Mouse (Mus musculus) liver, embryonic 12.5 days (tissue): ENCODE measurements around the gene Tmem53. TPM values are rescaled to one million over a fixed set of nuclear protein-coding genes. Genes with fewer than 3 reads are reported as not detected.

Source experiments
- ATAC-seq: fragments of 200-750 bp; cut with Nextera tagmentation; 2 replicates; pipeline ENCODE4 v1.8.0; 2017; ENCODE audit warnings: moderate number of reproducible peaks, mild to moderate bottlenecking, moderate library complexity
- H3K27ac ChIP-seq: fragments of 300-500 bp; sonication (generic); 2 replicates; pipeline ENCODE4 v1.5.1; 2016; ENCODE audit warnings: mild to moderate bottlenecking
- H3K27me3 ChIP-seq: fragments of 300-500 bp; sonication (generic); replicated peaks from 2 replicates; pipeline ENCODE4 v1.6.1; 2016; ENCODE audit warnings: mild to moderate bottlenecking, moderate library complexity
- H3K36me3 ChIP-seq: fragments of 300-500 bp; sonication (generic); 2 replicates; pipeline ENCODE4 v1.6.1; 2016; ENCODE audit warnings: mild to moderate bottlenecking, moderate library complexity
- H3K4me1 ChIP-seq: fragments of 300-500 bp; sonication (generic); 2 replicates; pipeline ENCODE4 v1.6.1; 2016
- H3K4me2 ChIP-seq: fragments of 300-500 bp; sonication (generic); 2 replicates; pipeline ENCODE4 v1.6.1; 2016; ENCODE audit warnings: mild to moderate bottlenecking, moderate library complexity
- H3K4me3 ChIP-seq: fragments of 300-500 bp; sonication (generic); 2 replicates; pipeline ENCODE4 v1.5.1; 2016; ENCODE audit warnings: mild to moderate bottlenecking, moderate library complexity
- H3K9ac ChIP-seq: fragments of 300-500 bp; sonication (generic); 2 replicates; pipeline ENCODE4 v1.6.1; 2016; ENCODE audit warnings: mild to moderate bottlenecking, moderate library complexity
- H3K9me3 ChIP-seq: fragments of 300-500 bp; sonication (generic); replicated peaks from 2 replicates; pipeline ENCODE4 v1.6.1; 2016; ENCODE audit warnings: mild to moderate bottlenecking, moderate library complexity
- WGBS: fragments of 180-500 bp; shearing (Covaris S2); methylation state at CpG from one replicate; pipeline ENCODE4 v1.1.7; 2016; ENCODE audit not compliant: insufficient replicate concordance; 5-methylcytosine and 5-hydroxymethylcytosine counted together
- polyA plus RNA-seq: library from polyadenylated mRNA; unstranded; fragments of >200 nt; fragmentation: Nextera tagmentation; extraction: Ambion mirVana; gene quantifications from 2 replicates; pipeline ENCODE4 v1.2.1, GENCODE M21; 2016

Gene Tmem53
- polyA plus RNA-seq, result 1.8 and 2.3 TPM in 2 replicates

DNA sequence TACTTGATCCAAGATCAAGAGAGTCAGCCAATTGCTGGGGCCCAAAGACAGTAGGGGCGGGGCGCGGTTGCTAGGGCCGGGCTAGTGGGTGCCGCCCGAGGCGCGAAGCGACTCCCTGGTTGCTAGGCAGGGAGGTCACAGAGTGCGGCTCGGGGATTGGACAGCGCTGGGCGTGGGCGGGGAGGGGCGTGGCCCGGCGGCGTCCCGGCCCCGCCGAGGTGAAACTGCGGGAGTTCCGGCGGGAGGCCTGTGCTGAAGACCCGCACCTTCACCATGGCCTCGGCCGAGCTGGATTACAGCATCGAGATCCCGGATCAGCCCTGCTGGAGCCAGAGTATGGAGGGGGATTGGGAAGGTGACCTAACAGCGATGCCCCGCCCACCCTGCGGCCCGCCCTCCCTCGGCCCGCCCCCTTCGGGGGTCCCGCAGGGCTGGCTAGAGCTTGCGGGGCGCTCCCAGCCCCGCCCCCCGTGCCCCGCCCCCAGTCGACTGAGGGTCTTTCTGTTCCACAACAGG is at the start of gene Tmem53, which contains the start of gene Armh1:
Tmem53 (plus strand) TSS at position 151 of the 516 bp plus-strand sequence.
Armh1 (minus strand) TSS at position 325 of the 516 bp plus-strand sequence.
- 1% methylated on average over 43 of the region's 43 CpGs for WGBS
- peak within 1 kb of the TSS; percentile 76 for H3K9ac ChIP-seq
- peak within 1 kb of the TSS; percentile 95 for H3K4me2 ChIP-seq
- H3K27ac ChIP-seq, result peak within 1 kb of the TSS; percentile 10; the same call in 1 of the 2 replicates
- H3K4me3 ChIP-seq, result peak within 1 kb of the TSS; percentile 72
- no peaks in the 10 kb centered on the region for H3K9me3 ChIP-seq
- ATAC-seq, result peak; percentile 100
- H3K27me3 ChIP-seq, result peaks cover 4% of the 10 kb centered on the region; the same call in 1 of the 2 replicates
- H3K36me3 ChIP-seq, result no peaks in the 10 kb centered on the region
- H3K4me1 ChIP-seq, result peaks cover 26% of the 10 kb centered on the region

DNA sequence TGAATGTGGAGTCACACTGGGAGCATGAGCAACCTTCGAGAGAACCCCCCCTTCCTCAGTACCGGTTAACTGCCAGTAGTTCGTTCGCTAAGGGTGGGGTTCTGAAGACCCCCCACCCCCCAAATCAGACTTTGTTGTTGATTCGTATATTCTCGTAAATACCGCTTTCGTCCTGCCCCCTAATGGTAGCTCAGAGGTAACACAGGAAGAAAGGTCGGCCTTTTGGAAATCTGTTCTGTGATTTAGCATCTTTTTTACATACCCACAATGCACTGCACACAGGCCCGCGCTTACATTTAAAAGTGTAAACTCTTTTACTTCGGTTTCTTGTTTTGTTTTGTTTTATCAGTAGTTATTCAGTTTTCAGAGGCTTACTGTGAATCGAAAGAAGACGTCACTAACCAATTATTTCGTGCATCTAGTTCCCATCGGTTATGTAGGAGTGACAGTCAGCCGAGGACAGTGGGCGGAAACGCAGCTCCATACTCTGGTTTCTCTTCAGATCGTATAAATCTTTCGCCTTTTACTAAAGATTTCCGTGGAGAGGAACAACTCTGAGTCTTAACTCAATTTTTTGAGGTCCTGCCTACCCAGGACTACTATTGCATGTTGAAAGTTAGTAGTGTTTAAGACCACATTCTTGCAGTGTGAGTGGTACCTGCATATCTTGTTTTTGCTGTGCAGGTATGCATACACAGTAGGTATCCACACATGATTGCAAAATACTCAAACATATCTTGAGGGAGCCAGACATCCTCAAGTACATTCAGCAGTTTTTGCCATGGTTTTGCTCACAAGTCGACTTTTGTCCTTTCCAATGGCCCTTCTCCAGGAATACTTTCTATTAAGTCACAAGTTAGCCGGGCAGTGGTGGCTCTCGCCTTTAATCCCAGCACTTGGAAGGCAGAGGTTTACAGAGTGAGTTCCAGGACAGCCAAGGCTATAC is 49.4 kb upstream of the Tmem53 start:
- peak; percentile 92 for ATAC-seq
- peaks cover 7% of the 10 kb centered on the region; the same call in 1 of the 2 replicates for H3K4me1 ChIP-seq
- no peaks in the 10 kb centered on the region for H3K9me3 ChIP-seq
- no peaks in the 10 kb centered on the region for H3K27me3 ChIP-seq
- H3K4me3 ChIP-seq, result peak overlapping the region; percentile 5; the same call in 1 of the 2 replicates
- H3K9ac ChIP-seq, result no peak overlapping the region
- H3K27ac ChIP-seq, result no peak overlapping the region
- H3K36me3 ChIP-seq, result no peaks in the 10 kb centered on the region
- 1% methylated on average over 25 of the region's 25 CpGs for WGBS
- H3K4me2 ChIP-seq, result peak overlapping the region; percentile 47

DNA sequence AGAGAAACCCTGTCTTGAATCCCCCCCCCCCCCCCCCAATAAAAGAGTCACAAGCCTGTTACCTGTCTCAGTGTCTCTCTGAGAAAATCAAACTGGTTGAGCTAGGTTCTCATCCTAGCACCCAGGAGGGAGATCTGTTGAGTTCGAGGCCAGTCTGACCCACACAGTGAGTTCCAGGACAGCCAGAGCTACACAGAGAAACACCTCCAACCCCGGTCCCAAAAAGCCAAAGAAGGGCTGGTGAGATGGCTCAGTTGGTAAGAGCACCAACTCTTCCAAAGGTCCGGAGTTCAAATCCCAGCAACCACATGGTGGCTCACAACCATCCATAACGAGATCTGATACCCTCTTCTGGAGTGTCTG is 48.8 kb upstream of the Tmem53 start:
- 0 out of 2 replicates have a peak, but pooled peaks have one; percentile 2 for ATAC-seq

DNA sequence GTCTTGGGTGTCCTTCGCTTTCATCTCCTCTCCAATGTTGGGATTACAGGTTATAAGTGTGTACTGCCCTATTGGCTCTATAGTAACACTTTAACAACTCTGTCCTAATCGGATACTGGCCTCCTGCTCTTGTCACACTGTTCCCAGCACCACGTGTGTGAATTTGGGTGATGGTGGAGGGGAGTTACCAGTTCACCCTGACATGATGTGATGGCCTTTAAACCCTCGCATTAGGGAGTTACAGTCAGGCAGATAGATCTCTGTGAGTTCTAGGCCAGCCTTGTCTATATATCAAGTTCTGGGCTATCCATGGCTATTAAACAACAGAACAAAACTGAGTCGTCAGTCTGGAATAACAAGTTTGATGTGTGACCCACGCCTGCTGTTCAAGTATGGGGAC is 42.2 kb upstream of the Tmem53 start:
- Histone ChIP-seq H3K4me1 (no peaks in the 10 kb centered on the region), H3K27ac (no peak overlapping the region), H3K9ac (no peak overlapping the region), H3K4me3 (no peak overlapping the region), H3K4me2 (no peak overlapping the region), H3K9me3 (no peaks in the 10 kb centered on the region), H3K36me3 (no peaks in the 10 kb centered on the region), H3K27me3 (peaks cover 4% of the 10 kb centered on the region; the same call in 1 of the 2 replicates)
- ATAC-seq, result no peak
- 72% methylated on average over 6 of the region's 6 CpGs for WGBS

More for the DNA sequence above, 48.8 kb upstream of the Tmem53 start:
- Histone ChIP-seq H3K9ac (no peak overlapping the region), H3K4me3 (no peak overlapping the region), H3K27ac (no peak overlapping the region), H3K4me1 (peaks cover 7% of the 10 kb centered on the region; the same call in 1 of the 2 replicates), H3K36me3 (no peaks in the 10 kb centered on the region), H3K9me3 (no peaks in the 10 kb centered on the region), H3K27me3 (no peaks in the 10 kb centered on the region), H3K4me2 (peak overlapping the region; percentile 47; the same call in 1 of the 2 replicates)
- WGBS, result 61% methylated on average over 4 of the region's 4 CpGs

DNA sequence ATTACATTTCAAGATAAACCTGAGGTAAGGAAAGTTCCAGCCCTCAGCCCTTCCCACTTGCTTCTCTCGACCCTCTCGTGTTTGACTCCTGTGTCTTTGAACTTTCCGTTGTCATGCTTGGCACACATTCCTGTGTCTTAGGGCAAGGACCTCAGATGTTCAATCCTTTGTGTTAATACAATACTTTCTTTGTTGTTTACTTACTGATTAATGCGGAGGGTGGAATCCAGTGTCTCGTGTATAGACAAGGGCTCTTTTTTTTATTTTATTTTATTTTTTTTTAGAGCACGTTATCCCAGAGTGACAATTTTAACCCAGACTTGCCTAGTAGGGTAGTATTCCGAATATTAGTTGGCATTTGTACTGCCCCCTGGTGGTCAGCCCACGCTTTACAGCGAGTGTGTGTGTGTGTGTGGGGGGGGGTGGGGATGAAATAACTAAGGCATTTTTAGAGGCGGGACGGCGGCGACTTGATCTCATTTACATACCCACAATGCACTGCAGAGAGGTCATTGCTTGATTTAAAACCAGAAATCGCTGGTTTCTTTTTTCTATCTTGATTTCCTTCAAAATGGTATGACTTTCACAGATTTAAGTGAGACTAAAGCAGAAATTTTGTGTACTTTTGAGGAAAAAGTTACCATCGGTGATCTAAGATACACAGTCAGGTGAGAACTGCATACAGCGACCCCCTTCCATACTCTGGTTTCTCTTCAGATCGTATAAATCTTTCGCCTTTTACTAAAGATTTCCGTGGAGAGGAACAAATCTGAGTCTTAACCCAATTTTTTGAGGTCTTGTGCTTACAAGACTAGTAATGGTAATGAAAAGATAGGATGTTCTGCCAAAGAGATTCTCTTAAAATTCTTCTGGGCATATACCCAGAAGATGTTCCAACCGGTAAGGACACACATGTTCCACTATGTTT is 41.3 kb upstream of the Tmem53 start:
- peak; percentile 84 for ATAC-seq
- H3K4me1 ChIP-seq, result no peaks in the 10 kb centered on the region
- no peak overlapping the region for H3K27ac ChIP-seq
- H3K4me3 ChIP-seq, result no peak overlapping the region
- peaks cover 9% of the 10 kb centered on the region for H3K27me3 ChIP-seq
- H3K9ac ChIP-seq, result peak overlapping the region; percentile 7; the same call in 1 of the 2 replicates
- no peaks in the 10 kb centered on the region for H3K9me3 ChIP-seq
- no peaks in the 10 kb centered on the region for H3K36me3 ChIP-seq
- 3% methylated on average over 20 of the region's 20 CpGs for WGBS
- peak overlapping the region; percentile 28 for H3K4me2 ChIP-seq

DNA sequence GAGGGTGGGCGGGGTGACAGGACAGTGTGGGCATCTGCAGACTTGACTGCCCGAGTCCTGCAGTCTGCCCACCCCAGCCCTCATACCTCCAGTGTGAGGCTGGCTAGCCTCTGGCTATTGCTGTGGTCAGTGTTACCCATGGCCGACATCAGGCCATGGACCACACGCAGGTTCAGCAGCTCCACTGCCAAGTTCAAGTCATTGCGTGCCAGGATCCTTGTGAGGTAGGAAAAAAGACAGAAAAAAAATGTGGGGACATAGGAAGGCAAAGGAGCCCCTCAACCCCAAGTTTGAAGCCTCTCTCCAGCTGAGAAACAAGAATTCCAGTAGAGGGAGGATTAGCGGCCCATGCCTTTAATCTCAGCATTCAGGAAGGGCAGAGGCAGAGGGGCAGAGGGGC is 37.5 kb upstream of the Tmem53 start:
- no peak for ATAC-seq
- no peak overlapping the region for H3K27ac ChIP-seq
- H3K27me3 ChIP-seq, result peaks cover 5% of the 10 kb centered on the region; the same call in 1 of the 2 replicates
- no peak overlapping the region for H3K4me3 ChIP-seq
- no peak overlapping the region for H3K9ac ChIP-seq
- H3K4me1 ChIP-seq, result peaks cover 6% of the 10 kb centered on the region
- no peaks in the 10 kb centered on the region for H3K36me3 ChIP-seq
- WGBS, result 73% methylated on average over 6 of the region's 6 CpGs
- no peaks in the 10 kb centered on the region for H3K9me3 ChIP-seq
- H3K4me2 ChIP-seq, result no peak overlapping the region

DNA sequence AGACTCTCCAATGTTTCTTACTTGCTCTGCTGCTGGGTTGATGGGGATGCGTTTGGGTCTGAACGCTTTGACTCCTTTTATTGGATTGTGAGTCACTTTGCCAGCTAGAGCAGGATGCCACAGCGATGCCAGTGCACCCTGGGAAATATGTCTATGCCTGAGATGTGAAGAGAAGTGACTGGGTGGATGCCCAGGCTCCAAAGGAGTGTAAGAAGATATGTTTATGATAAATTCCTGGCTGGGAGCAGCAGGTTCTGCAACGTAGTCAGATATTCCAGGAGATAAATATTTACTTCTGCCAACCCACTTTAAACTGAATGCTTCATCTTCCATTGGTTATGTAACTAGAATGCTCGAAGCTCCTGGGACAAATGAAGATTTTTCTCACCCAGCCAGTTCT is 34.7 kb upstream of the Tmem53 start:
- peaks cover 5% of the 10 kb centered on the region; the same call in 1 of the 2 replicates for H3K27me3 ChIP-seq
- 67% methylated on average over 5 of the region's 5 CpGs for WGBS
- no peaks in the 10 kb centered on the region for H3K9me3 ChIP-seq
- no peak overlapping the region for H3K27ac ChIP-seq
- no peak for ATAC-seq
- H3K4me2 ChIP-seq, result no peak overlapping the region
- H3K4me3 ChIP-seq, result no peak overlapping the region
- H3K36me3 ChIP-seq, result no peaks in the 10 kb centered on the region
- H3K9ac ChIP-seq, result no peak overlapping the region
- H3K4me1 ChIP-seq, result peaks cover 6% of the 10 kb centered on the region

DNA sequence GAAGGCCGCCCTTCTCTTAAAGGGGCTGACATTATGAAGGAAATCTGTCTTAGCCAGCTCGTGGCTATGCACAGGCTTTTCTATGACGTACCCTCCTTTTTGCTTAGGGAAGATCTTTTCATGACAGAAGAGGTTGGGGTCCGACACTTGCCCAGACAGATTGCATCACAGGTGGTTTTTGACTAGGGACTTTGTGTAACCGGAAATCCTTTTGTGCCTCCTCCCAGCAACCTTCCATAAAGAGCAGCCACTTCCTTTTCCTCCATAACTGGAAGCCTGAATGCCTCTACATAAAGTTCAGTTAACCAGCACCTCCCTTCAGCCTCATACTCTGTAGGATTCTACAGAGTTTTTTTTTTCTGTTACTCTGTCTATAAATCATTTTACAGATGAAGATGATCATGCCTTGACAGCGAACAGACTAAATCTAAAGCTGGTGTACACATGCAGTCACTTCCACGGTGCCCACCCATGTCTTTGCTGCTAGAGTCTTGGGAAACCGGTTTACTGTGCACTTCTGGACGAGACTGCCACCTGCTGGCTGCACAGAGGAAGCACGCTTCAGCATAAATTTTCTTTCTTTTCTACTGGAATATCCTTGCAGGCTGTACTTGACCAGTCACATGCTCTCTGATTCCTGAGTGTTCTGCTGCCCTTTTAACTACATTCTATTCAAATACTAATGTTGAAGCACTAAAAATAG is 33.1 kb upstream of the Tmem53 start:
- H3K36me3 ChIP-seq, result no peaks in the 10 kb centered on the region
- H3K9me3 ChIP-seq, result no peaks in the 10 kb centered on the region
- WGBS, result 16% methylated on average over 10 of the region's 10 CpGs
- no peak for ATAC-seq
- H3K4me2 ChIP-seq, result peak overlapping the region; percentile 24; the same call in 1 of the 2 replicates
- H3K27me3 ChIP-seq, result peaks cover 5% of the 10 kb centered on the region; the same call in 1 of the 2 replicates
- no peak overlapping the region for H3K4me3 ChIP-seq
- no peak overlapping the region for H3K9ac ChIP-seq
- H3K27ac ChIP-seq, result no peak overlapping the region
- H3K4me1 ChIP-seq, result peaks cover 6% of the 10 kb centered on the region

DNA sequence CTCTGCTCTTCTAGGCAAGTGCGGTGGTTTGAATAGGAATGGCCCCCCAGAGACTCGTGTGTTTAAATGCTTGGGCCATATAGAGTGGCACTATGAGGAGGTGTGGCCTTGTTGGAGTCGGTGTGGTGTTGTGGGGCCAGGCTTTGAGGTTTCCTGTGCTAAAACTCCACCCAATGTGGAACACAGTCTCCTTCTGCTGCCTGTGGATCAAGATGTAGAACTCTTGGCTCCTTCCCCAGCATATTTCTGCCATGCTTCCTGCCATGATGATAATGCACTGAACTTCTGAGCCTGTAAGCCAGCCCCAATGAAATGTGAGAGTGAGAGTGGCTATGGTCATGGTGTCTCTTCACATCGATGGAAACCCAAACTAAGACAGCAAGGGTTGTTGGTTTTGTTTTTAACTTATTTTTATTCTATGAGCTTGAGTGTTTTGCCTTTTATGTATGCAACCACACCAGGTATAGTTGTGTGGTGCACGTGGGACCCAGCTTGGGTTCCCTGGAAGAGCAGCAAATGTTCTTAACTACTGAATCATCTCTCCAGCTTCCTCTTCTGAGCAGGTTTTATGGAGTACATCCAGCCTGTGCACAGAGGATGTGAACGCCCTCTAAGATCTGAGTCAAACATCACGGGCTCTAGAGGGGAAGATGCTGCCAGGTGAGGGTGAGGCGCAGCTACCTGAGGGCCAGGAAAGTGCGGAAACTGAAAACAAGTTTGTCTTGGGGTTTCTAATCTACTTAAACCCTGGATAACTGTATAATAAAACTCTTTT is 30.8 kb upstream of the Tmem53 start:
- Histone ChIP-seq H3K4me3 (no peak overlapping the region), H3K27me3 (no peaks in the 10 kb centered on the region), H3K36me3 (no peaks in the 10 kb centered on the region), H3K9me3 (no peaks in the 10 kb centered on the region), H3K27ac (no peak overlapping the region), H3K4me2 (no peak overlapping the region), H3K4me1 (peaks cover 13% of the 10 kb centered on the region), H3K9ac (no peak overlapping the region)
- no peak for ATAC-seq
- 55% methylated on average over 9 of the region's 9 CpGs for WGBS

DNA sequence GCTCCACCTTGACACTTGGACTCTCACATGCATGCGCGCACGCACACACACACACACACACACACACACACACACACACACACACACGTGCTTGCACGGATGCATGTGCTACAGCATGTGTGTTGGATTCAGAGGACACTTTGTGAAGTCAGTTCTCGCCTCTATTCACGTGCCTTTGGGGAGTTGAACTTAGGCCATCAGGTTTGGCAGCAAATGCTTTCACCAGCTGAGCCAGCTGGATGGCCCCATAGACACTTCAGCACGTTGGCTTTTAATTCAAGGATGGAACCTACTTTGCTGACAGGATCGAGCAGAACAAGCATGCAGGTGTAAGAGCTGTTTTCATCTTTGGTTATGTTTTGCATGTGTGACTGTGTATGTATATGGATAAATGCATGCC is 29.9 kb upstream of the Tmem53 start:
- H3K27ac ChIP-seq, result no peak overlapping the region
- H3K27me3 ChIP-seq, result no peaks in the 10 kb centered on the region
- H3K4me2 ChIP-seq, result no peak overlapping the region
- 77% methylated on average over 9 of the region's 9 CpGs for WGBS
- H3K4me1 ChIP-seq, result peaks cover 13% of the 10 kb centered on the region
- no peak overlapping the region for H3K4me3 ChIP-seq
- H3K9me3 ChIP-seq, result no peaks in the 10 kb centered on the region
- ATAC-seq, result no peak
- no peaks in the 10 kb centered on the region for H3K36me3 ChIP-seq
- no peak overlapping the region for H3K9ac ChIP-seq
